Mouse (Mus musculus) liver, postnatal 0 days (tissue): ENCODE results near the gene Olfr66.

Experiments used
- CTCF ChIP-seq: sonication (generic); IDR thresholded peaks from 2 replicates; pipeline ENCODE4 v1.5.1; 2016; ENCODE audit warnings: antibody characterized with exemption, low read depth
- EP300 ChIP-seq: IDR thresholded peaks from 2 replicates; pipeline ENCODE4 v1.6.1; 2016; ENCODE audit warnings: antibody characterized with exemption, low read depth, mild to moderate bottlenecking

DNA sequence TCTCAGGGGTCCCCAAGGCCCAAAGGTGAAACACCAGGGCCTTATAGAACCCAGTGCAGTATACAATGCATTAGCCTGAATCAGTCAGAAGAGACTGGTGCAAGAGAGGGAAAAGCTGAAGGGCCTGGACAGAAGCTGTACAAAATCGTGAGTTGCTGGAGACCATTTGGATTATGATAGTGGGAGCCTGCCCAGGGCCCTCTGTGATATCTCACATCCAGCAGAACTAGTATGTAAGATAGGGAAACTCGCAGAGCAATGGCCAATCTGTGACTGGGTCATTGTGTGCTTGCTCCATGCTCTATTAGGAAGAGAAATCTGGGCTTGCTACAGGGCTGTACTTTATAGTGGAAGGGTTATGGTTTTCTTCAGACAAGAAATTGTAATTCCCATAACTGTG, 48.2 kb upstream of the Olfr66 start, which contains the start of gene Olfr632:
- no peak for TF ChIP-seq CTCF
- TF ChIP-seq EP300: no peak
